Mouse (Mus musculus) spleen, embryonic (tissue): Measurements from ENCODE around the gene Espnl.

Experiments
- CTCF ChIA-PET: fragments of 350-600 bp; sonication (Branson Sonifier 250); formaldehyde crosslinking; loops from one replicate; lab custom pipeline; 2022; lab: Charles Lee

Espnl gene

GRCm38 (mm10) chr1:91317656-91318055, 4.2 kb upstream of the Espnl start:
- CTCF ChIA-PET = no interaction called here

- CTCF ChIA-PET = no interaction called here
These were observed 2.8 kb downstream of the Espnl start for GRCm38 (mm10) chr1:91324646-91325045.

- CTCF ChIA-PET = no interaction called here
These were observed 3.7 kb downstream of the Espnl start for GRCm38 (mm10) chr1:91325488-91326042.

- CTCF ChIA-PET = no interaction called here
These were observed 10.2 kb downstream of the Espnl start for GRCm38 (mm10) chr1:91332102-91332501.

GRCm38 (mm10) chr1:91333582-91333981, 11.7 kb downstream of the Espnl start:
- CTCF ChIA-PET = no interaction called here

- CTCF ChIA-PET = no interaction called here
These were observed 15.5 kb downstream of the Espnl start for GRCm38 (mm10) chr1:91337355-91337754.

- CTCF ChIA-PET = no interaction called here
These were observed 22.1 kb downstream of the Espnl start for GRCm38 (mm10) chr1:91344001-91344400.

- CTCF ChIA-PET = no interaction called here
These were observed 23.2 kb downstream of the Espnl start for GRCm38 (mm10) chr1:91344921-91345685.

- CTCF ChIA-PET = interaction anchor here (0.6 kb wide), 3 partner anchors 31 to 1100 kb away, joined by 3 to 5 read pairs (median 4); no protein-coding TSS in a partner anchor
These were observed 25.0 kb downstream of the Espnl start for GRCm38 (mm10) chr1:91346892-91347291.

GRCm38 (mm10) chr1:91350841-91351240, 29.0 kb downstream of the Espnl start, which contains the start of gene Klhl30:
TSS of gene Klhl30 (plus strand) at chr1:91351016.
- CTCF ChIA-PET = no interaction called here

- CTCF ChIA-PET = no interaction called here
These were observed 29.4 kb downstream of the Espnl start for GRCm38 (mm10) chr1:91351249-91351648.

- CTCF ChIA-PET = no interaction called here
These were observed 30.4 kb downstream of the Espnl start for GRCm38 (mm10) chr1:91352277-91352676.

GRCm38 (mm10) chr1:91356105-91356504, 34.2 kb downstream of the Espnl start:
- CTCF ChIA-PET = no interaction called here

GRCm38 (mm10) chr1:91362113-91362512, 40.2 kb downstream of the Espnl start:
- CTCF ChIA-PET = no interaction called here

GRCm38 (mm10) chr1:91364822-91365644, 43.2 kb downstream of the Espnl start:
- CTCF ChIA-PET = interaction anchor here (0.7 kb wide), 2 partner anchors 56 to 899 kb away, joined by 3 read pairs; no protein-coding TSS in a partner anchor

- CTCF ChIA-PET = interaction anchor here (0.7 kb wide), 2 partner anchors 57 to 898 kb away, joined by 3 read pairs; no protein-coding TSS in a partner anchor
These were observed 43.9 kb downstream of the Espnl start for GRCm38 (mm10) chr1:91365816-91366214.

GRCm38 (mm10) chr1:91366215-91367108, 44.6 kb downstream of the Espnl start, which contains the start of gene Erfe:
TSS of gene Erfe (plus strand) at chr1:91366430.
- CTCF ChIA-PET = interaction anchor here (0.7 kb wide), 1 partner anchor 898 kb away, joined by 3 read pairs; no protein-coding TSS in a partner anchor

- CTCF ChIA-PET = no interaction called here
These were observed 45.4 kb downstream of the Espnl start for GRCm38 (mm10) chr1:91367295-91367694.

- CTCF ChIA-PET = no interaction called here
These were observed 47.5 kb downstream of the Espnl start for GRCm38 (mm10) chr1:91369408-91369807.

- CTCF ChIA-PET = no interaction called here
These were observed 48.2 kb downstream of the Espnl start for GRCm38 (mm10) chr1:91370055-91370454.

- CTCF ChIA-PET = no interaction called here
These were observed 51.5 kb downstream of the Espnl start for GRCm38 (mm10) chr1:91373414-91373835.
